Mouse (Mus musculus) megakaryocyte, embryonic 14.5 days (primary cell): ENCODE data around the gene Gm3854.

ENCODE experiments used
- FLI1 ChIP-seq: IDR thresholded peaks from 2 replicates; pipeline ENCODE4 v1.6.1; 2012; ENCODE audit warnings: low read length, inconsistent platforms, mixed read lengths
- GATA1 ChIP-seq: IDR thresholded peaks from 3 replicates; pipeline ENCODE4 v1.6.1; 2012; ENCODE audit warnings: mixed read lengths, low read length, inconsistent platforms, borderline replicate concordance

GRCm38 (mm10) chr7:6360477-6361060 is 17.0 kb downstream of the Gm3854 start:
- no peak for TF ChIP-seq GATA1
- no peak for TF ChIP-seq FLI1
